Mouse (Mus musculus): ENCODE measurements around the gene Edc3.

Gene Edc3

GRCm38 (mm10) chr9:57760416-57761146 is 52.2 kb downstream of the Edc3 start:
- DNase-seq (ENCODE audit: low spot score in 2 of 2): no peak

GRCm38 (mm10) chr9:57761563-57762551 is 53.5 kb downstream of the Edc3 start:
- DNase-seq (ENCODE audit: low spot score in 2 of 2): no peak

- peak; percentile 61 to 73 for DNase-seq (ENCODE audit: low spot score in 2 of 2)
These were observed 54.2 kb downstream of the Edc3 start for GRCm38 (mm10) chr9:57762563-57762991.

DNA sequence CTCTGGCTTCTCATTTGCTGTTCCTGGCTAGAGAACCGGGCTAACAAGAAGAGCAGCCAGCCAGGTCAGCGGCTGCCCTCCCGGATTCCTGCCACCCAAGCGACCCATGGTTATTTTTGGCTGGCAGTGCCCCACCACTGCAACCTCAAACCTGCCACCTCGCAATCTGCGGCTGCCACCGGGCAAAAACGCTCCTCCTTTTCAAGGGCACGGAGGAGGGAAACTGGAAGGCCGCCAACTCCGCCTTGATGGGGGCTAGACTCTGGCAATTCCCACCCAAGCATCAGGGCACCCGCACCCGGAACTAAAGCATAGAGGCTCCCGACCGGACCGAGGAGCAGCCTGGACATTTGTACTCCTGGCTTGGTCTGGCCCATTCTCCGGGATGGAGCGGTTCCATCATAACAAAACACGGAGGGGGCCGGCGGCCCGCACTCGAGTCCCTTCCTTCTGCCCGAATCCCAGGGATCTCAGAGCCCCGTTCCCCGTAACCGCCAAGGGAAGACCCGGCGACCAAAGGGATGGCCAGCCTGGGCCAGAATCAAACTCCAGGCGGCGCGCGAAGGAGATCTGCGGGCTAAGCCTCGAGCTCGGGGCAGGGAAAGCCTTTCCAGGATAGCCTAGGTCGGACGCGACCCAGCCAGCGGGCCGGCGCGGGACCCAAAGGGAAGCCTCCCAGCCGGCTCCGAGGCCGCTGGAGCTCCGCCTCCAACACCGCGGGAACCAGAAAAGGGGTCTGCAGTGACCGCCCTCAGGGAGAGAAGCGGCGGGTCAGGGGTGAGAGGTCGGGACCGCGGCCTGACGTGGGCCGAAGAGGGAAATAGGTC is 56.0 kb downstream of the Edc3 start:
- DNase-seq (ENCODE audit: low spot score in 2 of 2): peak; percentile 85 to 92

GRCm38 (mm10) chr9:57764974-57765363 is 56.6 kb downstream of the Edc3 start:
- DNase-seq (ENCODE audit: low spot score in 2 of 2): peak; percentile 95 to 96

GRCm38 (mm10) chr9:57765364-57766351 is 57.3 kb downstream of the Edc3 start, which contains the start of gene Clk3:
Gene Clk3 (minus strand): TSS chr9:57765860.
- DNase-seq (ENCODE audit: low spot score in 2 of 2): peak; percentile 70 to 81

- DNase-seq (ENCODE audit: low spot score in 2 of 2): no peak
These were observed 58.1 kb downstream of the Edc3 start for GRCm38 (mm10) chr9:57766431-57766830.

DNA sequence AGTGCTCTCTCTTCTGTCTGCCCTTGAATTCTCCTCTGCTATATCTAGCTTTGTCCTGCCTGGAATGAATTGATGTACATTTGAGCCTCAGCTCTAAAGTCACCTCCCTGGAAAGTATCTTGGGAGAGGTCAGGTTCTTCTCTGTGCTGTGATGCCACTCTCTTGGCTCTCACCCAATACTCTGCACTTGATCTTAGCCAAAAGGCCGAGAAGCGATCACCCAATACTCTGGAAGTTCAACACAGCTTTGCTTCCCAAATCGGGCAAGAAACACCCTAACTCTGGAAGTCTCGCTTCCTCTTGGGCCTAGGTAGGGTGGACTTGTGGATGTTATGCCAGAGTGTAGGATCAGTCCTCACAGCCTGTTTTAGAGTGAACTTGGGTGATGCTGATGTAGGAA is 58.9 kb downstream of the Edc3 start:
- no peak for DNase-seq (ENCODE audit: low spot score in 2 of 2)

GRCm38 (mm10) chr9:57769539-57770069 is 61.3 kb downstream of the Edc3 start:
- peak; percentile 63 to 64 for DNase-seq (ENCODE audit: low spot score in 2 of 2)

DNA sequence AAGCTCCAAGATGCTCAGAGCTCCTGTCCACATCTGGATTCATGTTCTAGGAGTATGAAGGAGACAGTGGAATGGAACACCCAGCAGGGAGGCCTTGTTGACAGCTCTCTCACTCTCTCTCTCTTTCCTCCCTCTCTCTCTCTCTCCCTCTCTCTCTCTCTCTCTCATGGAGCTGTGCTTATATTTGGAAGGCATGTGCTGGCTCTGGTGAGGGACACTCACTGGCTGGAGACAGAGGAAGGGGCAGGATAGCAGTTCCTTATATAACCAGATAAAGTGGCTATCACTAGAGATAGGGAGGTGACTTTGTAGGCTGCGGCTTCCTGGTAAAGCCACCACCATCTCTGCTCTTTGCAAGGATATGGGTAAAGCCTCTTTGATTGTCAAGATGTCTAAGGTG is 61.9 kb downstream of the Edc3 start:
- peak in 1 of 2 experiments; percentile 50 for DNase-seq (ENCODE audit: low spot score in 2 of 2)

DNA sequence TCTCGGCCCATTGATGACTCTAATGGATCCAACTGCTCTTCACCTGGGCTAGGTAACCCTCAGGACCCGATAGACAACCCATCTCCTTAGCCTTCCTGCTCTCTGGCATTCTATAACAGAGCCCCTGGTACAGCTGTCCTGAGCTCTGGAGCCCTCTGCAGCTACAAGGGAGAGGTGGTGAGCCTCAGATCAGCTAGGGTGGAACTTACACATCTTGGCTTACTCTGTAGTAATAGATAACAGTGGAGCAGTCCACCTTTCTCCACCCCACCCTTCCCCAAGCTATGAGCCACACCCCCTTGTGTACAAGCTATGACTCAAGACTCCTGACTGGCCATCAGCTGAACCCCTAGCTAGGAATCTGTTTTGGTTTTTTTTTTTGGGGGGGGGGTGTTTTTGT is 62.5 kb downstream of the Edc3 start:
- peak; percentile 61 to 62 for DNase-seq (ENCODE audit: low spot score in 2 of 2)

- DNase-seq (ENCODE audit: low spot score in 2 of 2): peak in 1 of 2 experiments; percentile 38
These were observed 65.4 kb downstream of the Edc3 start for GRCm38 (mm10) chr9:57773754-57774153.

DNA sequence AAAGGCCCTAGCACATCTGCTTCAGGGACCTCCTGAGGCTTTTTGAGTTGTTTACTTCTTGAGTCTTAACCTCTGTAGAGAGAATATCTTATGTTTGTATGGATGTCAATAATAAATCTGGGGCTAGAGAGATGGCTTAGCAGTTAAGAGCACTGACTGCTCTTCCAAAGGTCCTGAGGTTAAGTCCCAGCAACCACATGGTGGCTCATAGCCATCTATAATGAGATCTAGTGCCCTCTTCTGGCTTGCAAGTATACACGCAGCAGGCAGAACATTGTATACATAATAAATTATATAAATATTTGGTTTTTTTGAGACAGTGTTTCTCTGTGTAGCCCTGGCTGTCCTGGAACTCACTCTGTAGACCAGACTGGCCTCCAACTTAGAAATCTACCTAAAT is 65.8 kb downstream of the Edc3 start:
- DNase-seq (ENCODE audit: low spot score in 2 of 2): no peak

DNA sequence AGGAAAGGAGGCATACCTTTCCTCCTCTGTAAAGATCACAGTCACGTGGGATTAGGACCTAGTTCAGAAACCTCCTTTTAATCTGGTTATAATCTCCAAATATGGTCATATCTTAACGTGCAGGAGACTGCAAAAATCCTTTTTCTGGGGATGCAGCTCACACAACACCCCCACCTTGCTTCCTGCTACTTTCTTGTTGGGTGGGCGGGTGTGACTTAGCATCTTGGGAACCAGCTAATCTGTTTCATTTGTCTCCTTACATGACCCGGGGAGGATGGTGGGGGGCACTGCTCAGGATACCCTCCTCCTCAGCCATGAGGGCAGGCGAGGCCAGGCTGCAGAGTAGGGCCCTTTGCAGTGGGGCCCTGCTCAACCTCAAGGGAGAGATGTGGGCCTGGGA is 66.7 kb downstream of the Edc3 start:
- DNase-seq (ENCODE audit: low spot score in 2 of 2): no peak

DNA sequence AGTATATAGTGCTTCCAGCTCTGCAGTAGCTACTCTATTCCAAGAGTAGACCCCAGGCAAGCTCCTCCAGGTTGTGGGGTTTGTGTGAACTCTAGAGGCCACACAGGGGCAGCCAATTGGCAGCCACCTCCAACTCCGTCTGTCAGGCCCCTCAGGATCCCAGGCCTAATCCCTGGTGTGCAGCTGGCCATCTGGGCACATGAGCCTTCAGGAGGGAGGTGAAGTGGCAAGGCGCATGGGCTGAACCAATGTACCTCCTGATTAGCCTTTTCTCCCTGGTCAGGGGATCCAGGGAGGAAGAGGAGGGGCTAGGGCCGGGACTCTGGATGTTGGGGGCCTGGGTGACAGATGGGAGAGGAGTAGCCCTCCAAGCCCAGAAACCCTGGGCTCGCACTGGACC is 67.4 kb downstream of the Edc3 start:
- no peak for DNase-seq (ENCODE audit: low spot score in 2 of 2)

GRCm38 (mm10) chr9:57782656-57783055 is 74.3 kb downstream of the Edc3 start:
- no peak for DNase-seq (ENCODE audit: low spot score in 2 of 2)

DNA sequence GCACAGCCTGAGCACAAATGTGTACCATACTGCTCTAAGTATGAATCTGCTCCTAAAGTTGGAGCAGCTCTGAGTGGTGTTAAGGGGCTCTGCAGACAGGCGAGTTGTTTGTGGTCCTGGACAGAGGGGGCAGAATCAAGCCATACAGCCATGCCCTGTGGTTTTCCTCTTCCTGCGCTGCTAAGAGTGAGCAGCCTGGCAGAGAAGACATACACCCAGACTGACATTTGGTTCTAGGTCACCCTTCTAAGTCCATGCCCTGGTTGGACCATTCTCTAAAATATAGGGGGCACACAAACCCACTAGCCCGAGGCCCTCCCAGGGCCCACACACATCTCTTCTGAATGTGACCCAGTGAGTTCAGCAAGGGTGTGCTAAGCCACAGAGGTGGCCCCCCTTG is 81.4 kb downstream of the Edc3 start:
- no peak for DNase-seq (ENCODE audit: low spot score in 2 of 2)

DNA sequence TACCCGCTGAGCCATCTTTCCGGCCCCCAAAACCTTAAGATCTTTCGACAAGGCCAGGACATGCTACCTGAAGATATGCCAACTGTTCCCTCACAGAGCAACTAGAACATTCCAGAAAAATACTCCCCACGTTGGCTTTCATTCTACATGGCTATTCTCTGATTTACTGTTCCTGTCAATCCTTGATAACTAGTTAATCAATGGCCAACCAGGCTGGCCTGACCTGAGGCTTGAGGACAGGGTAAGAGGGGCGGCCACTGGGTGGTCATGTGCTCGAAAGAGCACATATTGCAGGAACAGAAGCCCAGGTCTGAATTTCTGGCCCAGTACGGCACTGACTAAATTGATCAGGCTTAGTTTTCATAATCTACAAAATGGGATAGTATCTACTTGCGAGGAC is 89.1 kb downstream of the Edc3 start:
- DNase-seq (ENCODE audit: low spot score in 2 of 2): no peak

- DNase-seq (ENCODE audit: low spot score in 2 of 2): no peak
These were observed 90.4 kb downstream of the Edc3 start for GRCm38 (mm10) chr9:57798725-57799253.
